ENCODE assay signal across 7 mouse cellular contexts in genomic region chr13:30750461-30751303, GRCm38 (mm10). TPM values are rescaled to one million over a fixed set of nuclear protein-coding genes. Genes with fewer than 3 reads are reported as not detected.
DNase-seq lines count a peak whose midpoint lies in the region; ATAC-seq and TF ChIP-seq lines count a peak whose summit lies in the region.

No protein-coding gene starts in this region.

- ATAC-seq in lung, embryonic 16.5 days (ENCODE audit: low read depth), result no peak
- ATAC-seq in heart, embryonic 15.5 days (replicated peaks; ENCODE audit: insufficient number of reproducible peaks, insufficient read depth, low FRiP score, low read depth), result no peak
- no peak for ATAC-seq in liver, postnatal 0 days

- 3% methylated on average over 33 of the region's 33 CpGs for WGBS in lung, embryonic 16.5 days
- 4% methylated on average over 33 of the region's 33 CpGs for WGBS in heart, embryonic 15.5 days
- WGBS in liver, postnatal 0 days (ENCODE audit: insufficient replicate concordance), result 3% methylated on average over 33 of the region's 33 CpGs

- peak overlapping the region; percentile 50 for H3K4me2 ChIP-seq in lung, embryonic 16.5 days (ENCODE audit: low read depth, low read length)
- peak overlapping the region; percentile 74 for H3K4me2 ChIP-seq in heart, embryonic 15.5 days
- peak overlapping the region; percentile 67 for H3K4me2 ChIP-seq in liver, postnatal 0 days (ENCODE audit: low read depth, low read length)

- H3K27ac ChIP-seq in lung, embryonic 16.5 days (ENCODE audit: low read length), result no peak overlapping the region
- H3K27ac ChIP-seq in heart, embryonic 15.5 days, result no peak overlapping the region
- H3K27ac ChIP-seq in liver, postnatal 0 days (ENCODE audit: low read depth), result no peak overlapping the region; the same call in 1 of the 2 replicates

- H3K4me3 ChIP-seq in lung, embryonic 16.5 days (ENCODE audit: low read length), result peak overlapping the region; percentile 38
- peak overlapping the region; percentile 46 for H3K4me3 ChIP-seq in heart, embryonic 15.5 days
- H3K4me3 ChIP-seq in liver, postnatal 0 days (ENCODE audit: low read depth, low read length), result peak overlapping the region; percentile 42

- no peak for TF ChIP-seq CTCF in liver, postnatal 0 days (IDR thresholded peaks at IDR 0.05; ENCODE audit: low read depth)

- H3K9ac ChIP-seq in lung, embryonic 16.5 days (ENCODE audit: low read length), result no peak overlapping the region
- H3K9ac ChIP-seq in heart, embryonic 15.5 days, result no peak overlapping the region
- peak overlapping the region; percentile 30 for H3K9ac ChIP-seq in liver, postnatal 0 days (replicated peaks)

- peaks cover 16% of the 10 kb centered on the region for H3K4me1 ChIP-seq in lung, embryonic 16.5 days (replicated peaks; ENCODE audit: control insufficient read depth, insufficient read depth, low read length)
- H3K4me1 ChIP-seq in heart, embryonic 15.5 days (replicated peaks), result peaks cover 20% of the 10 kb centered on the region
- H3K4me1 ChIP-seq in liver, postnatal 0 days (ENCODE audit: insufficient read depth), result peaks cover 4% of the 10 kb centered on the region

- no peak for DNase-seq in lung, postnatal 10 days
- peak; percentile 66 for DNase-seq in embryo, embryonic 10 days (ENCODE audit: low spot score)
- no peak for DNase-seq in liver, postnatal 0 days
- no peak for DNase-seq in layer of hippocampus, adult 11-12 months (ENCODE audit: low spot score)
- no peak for DNase-seq in right cerebral cortex, postnatal 10 days (ENCODE audit: low spot score in 2 of 2)

- H3K9me3 ChIP-seq in lung, embryonic 16.5 days (ENCODE audit: control insufficient read depth, low read length), result no peaks in the 10 kb centered on the region
- H3K9me3 ChIP-seq in heart, embryonic 15.5 days (replicated peaks), result no peaks in the 10 kb centered on the region
- no peaks in the 10 kb centered on the region for H3K9me3 ChIP-seq in liver, postnatal 0 days (ENCODE audit: low read length)

- H3K27me3 ChIP-seq in lung, embryonic 16.5 days (ENCODE audit: control insufficient read depth, insufficient read depth, low read depth, low read length), result peaks cover 55% of the 10 kb centered on the region
- H3K27me3 ChIP-seq in heart, embryonic 15.5 days, result peaks cover 62% of the 10 kb centered on the region
- peaks cover 35% of the 10 kb centered on the region for H3K27me3 ChIP-seq in liver, postnatal 0 days (ENCODE audit: insufficient read depth, low read length)

- TF ChIP-seq EP300 in liver, postnatal 0 days (IDR thresholded peaks at IDR 0.05; ENCODE audit: low read depth), result no peak

- H3K36me3 ChIP-seq in lung, embryonic 16.5 days (ENCODE audit: control insufficient read depth, insufficient read depth, low read length), result no peaks in the 10 kb centered on the region
- no peaks in the 10 kb centered on the region for H3K36me3 ChIP-seq in heart, embryonic 15.5 days
- no peaks in the 10 kb centered on the region for H3K36me3 ChIP-seq in liver, postnatal 0 days (replicated peaks; ENCODE audit: insufficient read depth, low read length)

RNA-seq across cellular contexts. Expression of gene Irf4, which starts 1.7 kb away (rescaled TPM):
- 0.10 and 0.11 TPM in 2 replicates for polyA plus RNA-seq in lung, embryonic 16.5 days (2015; fragmentation: Nextera tagmentation; extraction: Ambion mirVana)
- 0.08 and 0.13 TPM in 2 replicates for polyA plus RNA-seq in heart, embryonic 15.5 days (2015; fragmentation: Nextera tagmentation; extraction: Ambion mirVana)
- polyA plus RNA-seq in liver, postnatal 0 days (2015; fragmentation: Nextera tagmentation; extraction: Ambion mirVana), result 0.95 and 1.1 TPM in 2 replicates
